Mouse (Mus musculus): Measurements from ENCODE around the gene Gsc.

Gene Gsc

GRCm38 (mm10) chr12:104472601-104473424, at the start of gene Gsc:
Gsc (minus strand) TSS chr12:104473330.
- no peak for DNase-seq (ENCODE audit: low read depth, low spot score)

- DNase-seq (ENCODE audit: low read depth, low spot score): no peak
Observed at GRCm38 (mm10) chr12:104519721-104520120, 46.6 kb upstream of the Gsc start.

- DNase-seq (ENCODE audit: low read depth, low spot score): no peak
Observed at GRCm38 (mm10) chr12:104507911-104508310, 34.8 kb upstream of the Gsc start.

GRCm38 (mm10) chr12:104492009-104492408, 18.9 kb upstream of the Gsc start:
- DNase-seq (ENCODE audit: low read depth, low spot score): no peak

GRCm38 (mm10) chr12:104486205-104486604, 13.1 kb upstream of the Gsc start:
- DNase-seq (ENCODE audit: low read depth, low spot score): no peak

GRCm38 (mm10) chr12:104485161-104485560, 12.0 kb upstream of the Gsc start:
- no peak for DNase-seq (ENCODE audit: low read depth, low spot score)

GRCm38 (mm10) chr12:104481007-104481406, 7.9 kb upstream of the Gsc start:
- no peak for DNase-seq (ENCODE audit: low read depth, low spot score)

GRCm38 (mm10) chr12:104478193-104478592, 5.1 kb upstream of the Gsc start:
- no peak for DNase-seq (ENCODE audit: low read depth, low spot score)

- DNase-seq (ENCODE audit: low read depth, low spot score): no peak
Observed at GRCm38 (mm10) chr12:104477501-104477900, 4.4 kb upstream of the Gsc start.

GRCm38 (mm10) chr12:104477066-104477465, 3.9 kb upstream of the Gsc start:
- no peak for DNase-seq (ENCODE audit: low read depth, low spot score)

GRCm38 (mm10) chr12:104475946-104476345, 2.8 kb upstream of the Gsc start:
- DNase-seq (ENCODE audit: low read depth, low spot score): no peak

GRCm38 (mm10) chr12:104474881-104475740, 2.0 kb upstream of the Gsc start:
- no peak for DNase-seq (ENCODE audit: low read depth, low spot score)

GRCm38 (mm10) chr12:104474191-104474871, 1.2 kb upstream of the Gsc start:
- no peak for DNase-seq (ENCODE audit: low read depth, low spot score)

- DNase-seq (ENCODE audit: low read depth, low spot score): no peak
Observed at GRCm38 (mm10) chr12:104473492-104473891, 362 bp upstream of the Gsc start.

- DNase-seq (ENCODE audit: low read depth, low spot score): no peak
Observed at GRCm38 (mm10) chr12:104472218-104472525, 958 bp downstream of the Gsc start.

GRCm38 (mm10) chr12:104471351-104472217, 1.5 kb downstream of the Gsc start:
- DNase-seq (ENCODE audit: low read depth, low spot score): no peak

GRCm38 (mm10) chr12:104470646-104471045, 2.5 kb downstream of the Gsc start:
- no peak for DNase-seq (ENCODE audit: low read depth, low spot score)

GRCm38 (mm10) chr12:104468783-104469182, 4.3 kb downstream of the Gsc start:
- DNase-seq (ENCODE audit: low read depth, low spot score): no peak

GRCm38 (mm10) chr12:104467372-104467771, 5.8 kb downstream of the Gsc start:
- DNase-seq (ENCODE audit: low read depth, low spot score): no peak

- DNase-seq (ENCODE audit: low read depth, low spot score): no peak
Observed at GRCm38 (mm10) chr12:104466930-104467329, 6.2 kb downstream of the Gsc start.

- DNase-seq (ENCODE audit: low read depth, low spot score): no peak
Observed at GRCm38 (mm10) chr12:104461372-104461771, 11.8 kb downstream of the Gsc start.
